Mouse (Mus musculus) forebrain, embryonic 11.5 days (tissue): ENCODE data around the gene Tlcd2. TPM values are rescaled to one million over a fixed set of nuclear protein-coding genes. Genes with fewer than 3 reads are reported as not detected.

ENCODE experiments used
- ATAC-seq: fragments of 200-750 bp; cut with Nextera tagmentation; replicated peaks from 2 replicates; pipeline ENCODE4 v1.8.0; 2017; ENCODE audit warnings: moderate TSS enrichment; ENCODE audit not compliant: low FRiP score
- DNase-seq: peaks from one replicate; pipeline ENCODE4 v3.0.0-alpha.2; 2017; ENCODE audit warnings: low spot score
- H3K27ac ChIP-seq: fragments of 300-500 bp; sonication (generic); 2 replicates; pipeline ENCODE4 v1.5.1; 2014; ENCODE audit warnings: low read depth, low read length
- H3K27me3 ChIP-seq: fragments of 300-500 bp; sonication (generic); 2 replicates; pipeline ENCODE4 v1.6.1; 2014; ENCODE audit warnings: mild to moderate bottlenecking, low read length, mixed read lengths; ENCODE audit not compliant: control insufficient read depth, insufficient read depth
- H3K36me3 ChIP-seq: fragments of 300-500 bp; sonication (generic); 2 replicates; pipeline ENCODE4 v1.6.1; 2014; ENCODE audit warnings: mild to moderate bottlenecking, low read length, moderate library complexity, mixed read lengths; ENCODE audit not compliant: control insufficient read depth, insufficient read depth
- H3K4me1 ChIP-seq: fragments of 300-500 bp; sonication (generic); replicated peaks from 2 replicates; pipeline ENCODE4 v1.6.1; 2014; ENCODE audit warnings: low read length, mixed read lengths; ENCODE audit not compliant: control insufficient read depth, insufficient read depth
- H3K4me2 ChIP-seq: fragments of 300-500 bp; sonication (generic); 2 replicates; pipeline ENCODE4 v1.6.1; 2014; ENCODE audit warnings: low read depth, mild to moderate bottlenecking, low read length, moderate library complexity, mixed read lengths; ENCODE audit not compliant: severe bottlenecking
- H3K4me3 ChIP-seq: fragments of 300-500 bp; sonication (generic); 2 replicates; pipeline ENCODE4 v1.5.1; 2014; ENCODE audit warnings: low read depth, low read length
- H3K9ac ChIP-seq: fragments of 300-500 bp; sonication (generic); 2 replicates; pipeline ENCODE4 v1.6.1; 2014; ENCODE audit warnings: low read length
- H3K9me3 ChIP-seq: fragments of 300-500 bp; sonication (generic); 2 replicates; pipeline ENCODE4 v1.6.1; 2016; ENCODE audit warnings: low read length, mixed read lengths; ENCODE audit not compliant: control insufficient read depth
- WGBS: fragments of 180-500 bp; shearing (Covaris S2); extraction: QIAGEN DNeasy Blood & Tissue Kit; methylation state at CpG from one replicate; pipeline ENCODE4 v1.1.7; 2014; 5-methylcytosine and 5-hydroxymethylcytosine counted together
- polyA plus RNA-seq: library from polyadenylated mRNA; unstranded; fragments of >200 nt; fragmentation: Nextera tagmentation; extraction: Ambion mirVana; gene quantifications from 2 replicates; pipeline ENCODE4 v1.2.1, GENCODE M21; 2014

The Tlcd2 gene
- polyA plus RNA-seq, result 9.5 TPM in 2 replicates

GRCm38 (mm10) chr11:75460844-75461742, at the start of gene Tlcd2:
Tlcd2 (plus strand) TSS chr11:75461715.
- Histone ChIP-seq H3K4me2 (peak within 1 kb of the TSS; percentile 91), H3K9me3 (no peaks in the 10 kb centered on the region), H3K27ac (peak within 1 kb of the TSS; percentile 89), H3K27me3 (no peaks in the 10 kb centered on the region), H3K36me3 (no peaks in the 10 kb centered on the region), H3K4me1 (peaks cover 16% of the 10 kb centered on the region), H3K4me3 (peak within 1 kb of the TSS; percentile 60), H3K9ac (peak within 1 kb of the TSS; percentile 56)
- ATAC-seq (peak; percentile 94), DNase-seq (peak; percentile 100)
- under 1% methylated on average over 46 of the region's 46 CpGs for WGBS

- Histone ChIP-seq H3K9me3 (no peaks in the 10 kb centered on the region), H3K4me1 (no peaks in the 10 kb centered on the region), H3K4me3 (no peak overlapping the region), H3K36me3 (no peaks in the 10 kb centered on the region), H3K4me2 (no peak overlapping the region), H3K27ac (no peak overlapping the region), H3K27me3 (no peaks in the 10 kb centered on the region), H3K9ac (no peak overlapping the region)
- no peak for ATAC-seq
- DNase-seq, result no peak
- WGBS, result 63% methylated on average over 7 of the region's 7 CpGs
These were observed 46.4 kb upstream of the Tlcd2 start for GRCm38 (mm10) chr11:75415096-75415495.

GRCm38 (mm10) chr11:75415994-75416393, 45.5 kb upstream of the Tlcd2 start:
- no peak overlapping the region for H3K4me2 ChIP-seq
- H3K27me3 ChIP-seq, result no peaks in the 10 kb centered on the region
- no peaks in the 10 kb centered on the region; the same call in 1 of the 2 replicates for H3K4me1 ChIP-seq
- DNase-seq (no peak), ATAC-seq (no peak)
- no peak overlapping the region for H3K4me3 ChIP-seq
- no peak overlapping the region for H3K27ac ChIP-seq
- no peaks in the 10 kb centered on the region for H3K9me3 ChIP-seq
- H3K9ac ChIP-seq, result no peak overlapping the region
- WGBS, result 90% methylated on average over 13 of the region's 13 CpGs
- no peaks in the 10 kb centered on the region for H3K36me3 ChIP-seq

GRCm38 (mm10) chr11:75420037-75420436, 41.5 kb upstream of the Tlcd2 start:
- DNase-seq (no peak), ATAC-seq (no peak)
- no peak overlapping the region for H3K9ac ChIP-seq
- no peak overlapping the region for H3K4me3 ChIP-seq
- no peak overlapping the region for H3K4me2 ChIP-seq
- H3K36me3 ChIP-seq, result no peaks in the 10 kb centered on the region
- no peaks in the 10 kb centered on the region; the same call in 1 of the 2 replicates for H3K4me1 ChIP-seq
- no peaks in the 10 kb centered on the region for H3K27me3 ChIP-seq
- WGBS, result 86% methylated on average over 7 of the region's 7 CpGs
- no peak overlapping the region for H3K27ac ChIP-seq
- H3K9me3 ChIP-seq, result no peaks in the 10 kb centered on the region

GRCm38 (mm10) chr11:75420810-75421374, 40.6 kb upstream of the Tlcd2 start:
- no peak for ATAC-seq
- WGBS, result 66% methylated on average over 5 of the region's 5 CpGs
- no peaks in the 10 kb centered on the region for H3K9me3 ChIP-seq
- no peaks in the 10 kb centered on the region for H3K27me3 ChIP-seq
- no peaks in the 10 kb centered on the region for H3K36me3 ChIP-seq
- H3K4me2 ChIP-seq, result no peak overlapping the region
- no peak overlapping the region for H3K27ac ChIP-seq
- H3K4me1 ChIP-seq, result no peaks in the 10 kb centered on the region; the same call in 1 of the 2 replicates
- H3K9ac ChIP-seq, result no peak overlapping the region
- no peak for DNase-seq
- no peak overlapping the region for H3K4me3 ChIP-seq

- H3K9me3 ChIP-seq, result no peaks in the 10 kb centered on the region
- WGBS, result 39% methylated on average over 6 of the region's 6 CpGs
- no peaks in the 10 kb centered on the region for H3K36me3 ChIP-seq
- no peak for DNase-seq
- no peak for ATAC-seq
- peak overlapping the region; percentile 15; the same call in 1 of the 2 replicates for H3K4me3 ChIP-seq
- H3K27me3 ChIP-seq, result no peaks in the 10 kb centered on the region
- H3K27ac ChIP-seq, result no peak overlapping the region
- H3K4me2 ChIP-seq, result peak overlapping the region; percentile 31; the same call in 1 of the 2 replicates
- H3K9ac ChIP-seq, result no peak overlapping the region
- H3K4me1 ChIP-seq, result no peaks in the 10 kb centered on the region; the same call in 1 of the 2 replicates
These were observed 40.0 kb upstream of the Tlcd2 start for GRCm38 (mm10) chr11:75421375-75422012.

GRCm38 (mm10) chr11:75422013-75422792, 39.3 kb upstream of the Tlcd2 start, which contains the start of gene Serpinf1:
Serpinf1 (minus strand) TSS chr11:75422701.
- ATAC-seq (no peak), DNase-seq (no peak)
- peak within 1 kb of the TSS; percentile 15; the same call in 1 of the 2 replicates for H3K4me3 ChIP-seq
- H3K4me1 ChIP-seq, result no peaks in the 10 kb centered on the region; the same call in 1 of the 2 replicates
- H3K27ac ChIP-seq, result no peak within 1 kb of the TSS
- peak within 1 kb of the TSS; percentile 31; the same call in 1 of the 2 replicates for H3K4me2 ChIP-seq
- H3K9me3 ChIP-seq, result no peaks in the 10 kb centered on the region
- no peaks in the 10 kb centered on the region for H3K36me3 ChIP-seq
- WGBS, result 51% methylated on average over 10 of the region's 10 CpGs
- H3K27me3 ChIP-seq, result no peaks in the 10 kb centered on the region
- no peak within 1 kb of the TSS for H3K9ac ChIP-seq

GRCm38 (mm10) chr11:75423091-75423490, 38.4 kb upstream of the Tlcd2 start:
- no peak overlapping the region for H3K4me3 ChIP-seq
- H3K36me3 ChIP-seq, result no peaks in the 10 kb centered on the region
- H3K27me3 ChIP-seq, result no peaks in the 10 kb centered on the region
- no peak overlapping the region for H3K9ac ChIP-seq
- no peaks in the 10 kb centered on the region; the same call in 1 of the 2 replicates for H3K4me1 ChIP-seq
- DNase-seq (no peak), ATAC-seq (no peak)
- H3K27ac ChIP-seq, result no peak overlapping the region
- 86% methylated on average over 3 of the region's 3 CpGs for WGBS
- no peaks in the 10 kb centered on the region for H3K9me3 ChIP-seq
- no peak overlapping the region for H3K4me2 ChIP-seq
